Mouse (Mus musculus) liver, adult 2 months (tissue): ENCODE results near the gene Kat2a. TPM values are rescaled to one million over a fixed set of nuclear protein-coding genes. Genes with fewer than 3 reads are reported as not detected.

Source experiments
- DNase-seq: peaks from one replicate; pipeline ENCODE4 v3.0.0-alpha.2; 2011; ENCODE audit warnings: low read depth, low spot score; ENCODE audit errors: extremely low read depth
- H3K27ac ChIP-seq: fragments of 200-500 bp; replicated peaks from 2 replicates; pipeline ENCODE4 v1.5.1; 2012; ENCODE audit warnings: low read depth, mild to moderate bottlenecking, control low read depth, inconsistent platforms, low read length; ENCODE audit not compliant: insufficient read depth
- H3K27me3 ChIP-seq: fragments of 200-500 bp; 2 replicates; pipeline ENCODE4 v1.6.1; 2012; ENCODE audit warnings: mild to moderate bottlenecking, moderate library complexity, low read length, inconsistent platforms; ENCODE audit not compliant: control insufficient read depth, insufficient read depth
- H3K36me3 ChIP-seq: fragments of 200-500 bp; 2 replicates; pipeline ENCODE4 v1.6.1; 2012; ENCODE audit warnings: low read length, inconsistent platforms; ENCODE audit not compliant: control insufficient read depth, insufficient read depth
- H3K4me1 ChIP-seq: fragments of 200-500 bp; 2 replicates; pipeline ENCODE4 v1.6.1; 2011; ENCODE audit warnings: low read length; ENCODE audit not compliant: control insufficient read depth, insufficient read depth
- H3K4me3 ChIP-seq: fragments of 200-500 bp; 2 replicates; pipeline ENCODE4 v1.5.1; 2011; ENCODE audit warnings: low read depth, mild to moderate bottlenecking, control low read depth, low read length, moderate library complexity; ENCODE audit not compliant: insufficient read depth
- H3K79me2 ChIP-seq: fragments of 200-500 bp; 2 replicates; pipeline ENCODE4 v1.6.1; 2012; ENCODE audit warnings: inconsistent platforms, mild to moderate bottlenecking, low read length, moderate library complexity; ENCODE audit not compliant: control insufficient read depth, insufficient read depth
- H3K9ac ChIP-seq: fragments of 200-500 bp; 2 replicates; pipeline ENCODE4 v1.6.1; 2012; ENCODE audit warnings: low read depth, mild to moderate bottlenecking, control low read depth, inconsistent platforms, low read length
- CTCF ChIP-seq: fragments of 200-500 bp; IDR thresholded peaks from 2 replicates; pipeline ENCODE4 v1.5.1; 2011; ENCODE audit warnings: low read depth, low read length, control low read depth
- POLR2A ChIP-seq: fragments of 200-500 bp; IDR thresholded peaks from 2 replicates; pipeline ENCODE4 v1.6.1; 2011; ENCODE audit warnings: low read length, control low read depth; ENCODE audit not compliant: insufficient read depth; ENCODE audit errors: extremely low read depth
- WGBS: fragments of 180-500 bp; shearing (Covaris S2); methylation state at CpG from one replicate; pipeline ENCODE4 v1.1.7; 2018; 5-methylcytosine and 5-hydroxymethylcytosine counted together
- polyA plus RNA-seq: library from polyadenylated mRNA; depleted of rRNA; stranded (reverse); fragments of >200 nt; gene quantifications from 2 replicates; pipeline ENCODE4 v1.2.3, GENCODE M21; 2012
- total RNA-seq: library from RNA; depleted of rRNA; stranded (reverse); fragments of >200 nt; gene quantifications from 2 replicates; pipeline ENCODE4 v1.2.3, GENCODE M21; 2014

Kat2a gene
- total and polyA plus RNA-seq, 2 experiments: 3.3 to 18.9 TPM

DNA sequence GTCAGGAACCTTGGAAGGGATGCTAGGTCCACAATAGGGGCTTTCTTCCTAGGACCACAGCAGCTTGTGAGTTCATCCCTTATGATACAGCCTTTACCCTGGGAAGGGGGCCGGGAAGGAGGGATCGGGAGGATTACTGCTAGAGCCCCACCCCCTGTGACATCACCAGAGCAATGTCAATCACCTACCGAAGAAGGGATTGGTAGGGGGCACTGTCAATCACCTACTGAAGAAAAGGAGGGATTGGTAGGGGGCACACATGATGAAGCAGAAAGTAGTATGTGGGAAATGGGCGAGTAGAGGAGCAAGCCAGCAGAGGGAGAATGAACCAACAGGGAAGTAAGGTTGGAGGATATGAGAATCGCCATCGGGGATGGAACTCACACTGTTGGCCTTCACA, 44.2 kb upstream of the Kat2a start:
- H3K4me3 ChIP-seq: no peak overlapping the region
- H3K27me3 ChIP-seq: peaks cover 9% of the 10 kb centered on the region; the same call in 1 of the 2 replicates
- H3K36me3 ChIP-seq: no peaks in the 10 kb centered on the region
- no peak for TF ChIP-seq POLR2A
- no peak for TF ChIP-seq CTCF
- no peaks in the 10 kb centered on the region for H3K79me2 ChIP-seq
- no peaks in the 10 kb centered on the region for H3K4me1 ChIP-seq
- WGBS: 64% methylated on average over 6 of the region's 6 CpGs
- H3K27ac ChIP-seq: no peak overlapping the region
- no peak for DNase-seq
- H3K9ac ChIP-seq: no peak overlapping the region

DNA sequence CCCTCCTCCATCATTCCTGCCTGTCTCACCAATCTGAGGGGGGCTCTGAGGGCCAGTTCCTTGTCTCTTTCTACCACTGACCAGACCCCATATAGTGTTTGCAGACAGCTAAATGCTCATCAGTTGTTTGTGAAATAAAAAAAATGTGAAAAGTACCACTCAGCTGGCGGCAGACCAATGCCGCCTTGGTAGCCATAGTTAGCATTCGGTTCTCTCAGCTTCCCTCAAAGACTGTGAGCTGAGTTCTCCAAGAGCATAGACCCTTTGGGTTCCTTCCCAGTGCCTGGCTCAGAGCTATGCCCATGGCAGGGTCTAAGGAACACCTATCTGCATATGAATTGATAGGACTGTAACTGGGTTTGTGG, 42.4 kb upstream of the Kat2a start:
- peaks cover 9% of the 10 kb centered on the region; the same call in 1 of the 2 replicates for H3K27me3 ChIP-seq
- H3K9ac ChIP-seq: no peak overlapping the region
- DNase-seq: no peak
- H3K79me2 ChIP-seq: no peaks in the 10 kb centered on the region
- TF ChIP-seq POLR2A: no peak
- TF ChIP-seq CTCF: no peak
- H3K4me3 ChIP-seq: no peak overlapping the region
- WGBS: 86% methylated on average over 3 of the region's 3 CpGs
- no peaks in the 10 kb centered on the region for H3K36me3 ChIP-seq
- no peak overlapping the region for H3K27ac ChIP-seq
- no peaks in the 10 kb centered on the region for H3K4me1 ChIP-seq

DNA sequence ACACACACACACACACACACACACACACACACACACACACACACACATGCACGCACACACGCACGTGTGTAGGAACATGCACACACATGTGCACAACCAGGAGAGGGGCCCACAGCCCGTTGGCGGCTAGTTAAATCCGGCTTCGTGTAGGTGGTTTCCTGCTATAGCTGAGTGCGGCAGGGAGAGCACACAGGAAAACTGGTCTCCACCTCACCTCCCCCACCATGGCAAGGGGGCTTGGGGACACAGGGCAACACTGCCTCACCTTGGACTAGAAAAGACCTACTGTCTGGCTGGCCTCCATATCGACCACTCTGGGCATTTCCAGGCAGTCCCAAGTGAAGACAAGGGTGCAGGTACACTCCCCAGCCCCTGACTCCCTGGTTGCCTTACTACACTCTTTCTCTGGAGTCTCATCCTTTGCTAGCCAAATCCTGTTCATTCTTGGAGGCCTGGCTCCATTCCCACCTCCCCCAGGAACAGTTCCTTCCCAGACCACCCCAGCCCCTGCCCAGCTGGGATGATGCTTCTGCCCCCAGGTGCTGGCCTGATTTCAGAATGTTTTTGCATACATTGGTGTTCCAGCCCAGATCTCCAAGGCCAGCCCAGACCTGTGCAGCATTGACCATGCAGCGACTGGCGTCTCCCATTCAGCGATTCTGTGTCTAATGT, 41.9 kb upstream of the Kat2a start:
- 84% methylated on average over 12 of the region's 12 CpGs for WGBS
- TF ChIP-seq CTCF: no peak
- no peak for TF ChIP-seq POLR2A
- no peaks in the 10 kb centered on the region for H3K79me2 ChIP-seq
- peaks cover 6% of the 10 kb centered on the region; the same call in 1 of the 2 replicates for H3K27me3 ChIP-seq
- DNase-seq: no peak
- no peak overlapping the region for H3K4me3 ChIP-seq
- H3K27ac ChIP-seq: no peak overlapping the region
- no peaks in the 10 kb centered on the region for H3K36me3 ChIP-seq
- H3K4me1 ChIP-seq: no peaks in the 10 kb centered on the region
- no peak overlapping the region for H3K9ac ChIP-seq

DNA sequence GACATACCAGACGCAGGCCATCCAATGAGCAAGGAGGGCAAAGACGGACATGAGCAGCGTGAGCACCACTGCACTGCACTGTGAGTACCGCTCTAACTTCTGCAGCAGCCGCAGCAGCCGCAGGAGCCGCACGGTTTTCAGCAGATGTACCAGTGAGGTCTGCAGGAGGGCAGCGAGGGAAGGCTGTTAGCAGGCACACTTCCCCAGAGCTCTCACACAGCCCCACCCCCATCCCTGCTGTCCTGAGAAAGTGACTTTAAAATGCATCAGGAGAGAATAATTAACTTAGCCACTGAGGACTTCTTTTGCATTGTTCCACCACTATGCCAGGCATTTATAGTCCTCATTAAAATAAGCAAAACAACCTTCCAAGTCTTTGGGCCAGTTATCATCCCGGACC, 40.0 kb upstream of the Kat2a start:
- Histone ChIP-seq H3K4me3 (no peak overlapping the region), H3K27me3 (no peaks in the 10 kb centered on the region), H3K27ac (no peak overlapping the region), H3K79me2 (no peaks in the 10 kb centered on the region), H3K9ac (no peak overlapping the region), H3K4me1 (0 out of 2 replicates have a peak, but pooled peaks cover 3% of the 10 kb centered on the region), H3K36me3 (no peaks in the 10 kb centered on the region)
- TF ChIP-seq CTCF (no peak), POLR2A (no peak)
- WGBS: 69% methylated on average over 10 of the region's 10 CpGs
- no peak for DNase-seq

DNA sequence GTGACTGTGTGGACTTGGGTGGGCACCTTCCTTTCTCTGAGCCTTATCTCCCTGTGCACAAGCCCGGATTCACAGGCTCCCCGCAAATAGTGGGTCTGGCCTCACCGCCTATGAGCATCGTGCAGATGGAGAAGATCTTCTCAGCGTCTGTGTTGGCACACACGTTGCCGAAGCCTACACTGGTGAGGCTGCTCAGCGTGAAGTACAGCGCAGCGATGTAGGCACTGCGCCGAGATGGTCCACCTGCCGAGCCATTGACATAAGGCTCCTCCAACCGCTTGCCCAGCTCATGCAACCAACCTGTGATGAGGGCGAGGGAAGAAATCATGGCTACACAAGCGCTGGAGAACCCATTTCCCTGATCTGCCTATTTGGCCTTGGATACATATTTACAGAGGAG, 37.9 kb upstream of the Kat2a start:
- WGBS: 90% methylated on average over 16 of the region's 16 CpGs

DNA sequence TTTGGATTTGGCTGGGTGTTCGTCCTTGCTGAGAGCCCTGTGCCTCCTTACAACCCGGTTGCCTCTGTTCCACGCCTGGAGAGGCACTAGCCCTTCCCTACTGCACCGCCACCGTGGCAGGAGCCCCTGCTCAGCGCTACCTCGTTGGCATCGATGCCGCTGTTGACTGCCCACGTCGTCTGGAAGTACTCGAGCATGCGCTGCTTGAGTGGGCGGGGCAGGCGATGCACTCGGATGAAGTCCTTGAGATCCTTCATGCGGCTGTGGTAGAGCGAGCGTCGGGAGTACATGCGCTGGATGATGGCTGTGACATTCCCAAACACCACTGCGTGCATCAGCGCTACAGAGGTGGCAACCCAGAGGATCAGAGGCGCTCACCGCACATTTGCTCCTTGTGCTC, 37.2 kb upstream of the Kat2a start:
- Histone ChIP-seq H3K9ac (no peak overlapping the region), H3K27ac (no peak overlapping the region), H3K36me3 (no peaks in the 10 kb centered on the region), H3K27me3 (no peaks in the 10 kb centered on the region), H3K4me1 (0 out of 2 replicates have a peak, but pooled peaks cover 3% of the 10 kb centered on the region), H3K4me3 (no peak overlapping the region), H3K79me2 (no peaks in the 10 kb centered on the region)
- TF ChIP-seq CTCF (no peak), POLR2A (no peak)
- WGBS: 45% methylated on average over 25 of the region's 25 CpGs
- DNase-seq: no peak

More for the DNA sequence above, 37.9 kb upstream of the Kat2a start:
- TF ChIP-seq POLR2A: no peak
- no peak for TF ChIP-seq CTCF
- DNase-seq: no peak
- Histone ChIP-seq H3K9ac (no peak overlapping the region), H3K27ac (no peak overlapping the region), H3K4me1 (0 out of 2 replicates have a peak, but pooled peaks cover 3% of the 10 kb centered on the region), H3K36me3 (no peaks in the 10 kb centered on the region), H3K4me3 (no peak overlapping the region), H3K27me3 (no peaks in the 10 kb centered on the region), H3K79me2 (no peaks in the 10 kb centered on the region)
